Mouse (Mus musculus) testis, postnatal 14 days (tissue): ENCODE results near the gene Olfr1355.
"Not testable (repeated sequence)": the region's sequence is repeated elsewhere in the genome, so short reads cannot be mapped to it uniquely, and the experiment has no call there.

Source experiments
- DNase-seq: peaks from one replicate; pipeline ENCODE4 v3.0.0; 2021; ENCODE audit warnings: low spot score

The Olfr1355 gene

GRCm38 (mm10) chr10:78875240-78875639, at the start of gene Olfr1355:
Gene Olfr1355 (plus strand): TSS chr10:78875540.
- DNase-seq: no peak

DNA sequence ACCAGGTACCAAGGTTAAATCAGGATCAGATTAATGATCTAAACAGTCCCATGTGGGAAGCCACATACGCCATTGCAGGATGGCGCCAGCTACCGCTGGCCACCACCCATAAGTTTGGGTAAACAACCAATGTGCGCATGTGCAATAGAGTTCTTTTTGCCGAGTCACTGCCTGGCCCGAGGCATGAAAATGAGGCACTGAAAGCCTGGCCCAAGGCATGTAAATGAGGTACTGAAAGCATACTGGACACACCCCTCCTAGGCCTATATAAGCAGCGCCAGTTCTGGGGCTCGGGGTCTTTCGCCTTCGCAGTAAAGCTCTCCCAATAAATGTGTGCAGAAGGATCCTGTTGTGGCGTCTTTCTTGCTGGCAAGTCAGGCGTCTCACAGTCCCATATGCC, 34.9 kb upstream of the Olfr1355 start:
- not testable (repeated sequence) for DNase-seq

- DNase-seq: no peak
Observed at GRCm38 (mm10) chr10:78852066-78852465, 23.3 kb upstream of the Olfr1355 start, which contains the start of gene Olfr1356. Gene Olfr1356 (minus strand): TSS chr10:78852166.

DNA sequence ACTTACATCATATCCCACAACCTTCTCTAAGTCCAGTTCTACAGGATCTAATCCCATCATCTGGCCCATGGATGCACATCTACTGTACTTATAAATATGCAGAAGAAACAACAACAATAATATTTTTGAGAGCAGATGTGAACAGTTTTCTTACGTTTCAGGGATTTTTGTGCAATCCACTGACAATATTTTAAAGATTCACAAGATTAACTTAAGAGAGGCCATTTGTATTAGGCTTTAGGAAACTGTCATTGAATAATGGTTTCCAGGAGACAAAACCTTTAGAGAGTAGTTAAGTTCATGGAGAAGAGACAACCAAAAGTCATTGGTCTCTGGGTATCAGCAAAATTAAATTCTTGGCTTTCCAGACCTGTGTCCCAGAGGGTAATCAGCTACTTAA, 37.5 kb downstream of the Olfr1355 start, which contains the start of gene Olfr1354:
Gene Olfr1354, plus strand, starts transcription at position 301 of the 400 bp plus-strand sequence.
- not testable (repeated sequence) for DNase-seq
